Mouse (Mus musculus) limb, embryonic 15.5 days (tissue): ENCODE data around the gene Catsperg1. TPM values are rescaled to one million over a fixed set of nuclear protein-coding genes. Genes with fewer than 3 reads are reported as not detected.
A peak's percentile ranks its signal among the peaks of the same experiment; 100 is the strongest.
"Not testable (repeated sequence)": the region's sequence is repeated elsewhere in the genome, so short reads cannot be mapped to it uniquely, and the experiment has no call there.

ENCODE experiments used
- ATAC-seq: fragments of 200-750 bp; cut with Nextera tagmentation; 2 replicates; pipeline ENCODE4 v1.8.0; 2017; ENCODE audit warnings: low read depth, moderate TSS enrichment; ENCODE audit not compliant: insufficient number of reproducible peaks, low FRiP score, low TSS enrichment
- H3K27ac ChIP-seq: fragments of 300-500 bp; sonication (generic); 2 replicates; pipeline ENCODE4 v1.5.1; 2015; ENCODE audit warnings: moderate library complexity, mild to moderate bottlenecking, inconsistent platforms
- H3K27me3 ChIP-seq: fragments of 300-500 bp; sonication (generic); 2 replicates; pipeline ENCODE4 v1.6.1; 2015; ENCODE audit warnings: inconsistent platforms
- H3K36me3 ChIP-seq: fragments of 300-500 bp; sonication (generic); 2 replicates; pipeline ENCODE4 v1.6.1; 2015; ENCODE audit warnings: inconsistent platforms
- H3K4me1 ChIP-seq: fragments of 300-500 bp; sonication (generic); 2 replicates; pipeline ENCODE4 v1.6.1; 2015; ENCODE audit warnings: inconsistent platforms
- H3K4me2 ChIP-seq: fragments of 300-500 bp; sonication (generic); 2 replicates; pipeline ENCODE4 v1.6.1; 2015; ENCODE audit warnings: mild to moderate bottlenecking, inconsistent platforms
- H3K4me3 ChIP-seq: fragments of 300-500 bp; sonication (generic); 2 replicates; pipeline ENCODE4 v1.5.1; 2015; ENCODE audit warnings: mild to moderate bottlenecking, inconsistent platforms
- H3K9ac ChIP-seq: fragments of 300-500 bp; sonication (generic); 2 replicates; pipeline ENCODE4 v1.6.1; 2015; ENCODE audit warnings: inconsistent platforms
- H3K9me3 ChIP-seq: fragments of 300-500 bp; sonication (generic); 2 replicates; pipeline ENCODE4 v1.6.1; 2016; ENCODE audit warnings: inconsistent platforms
- WGBS: fragments of 180-500 bp; shearing (Covaris S2); methylation state at CpG from one replicate; pipeline ENCODE4 v1.1.7; 2015; 5-methylcytosine and 5-hydroxymethylcytosine counted together
- polyA plus RNA-seq: library from polyadenylated mRNA; unstranded; fragments of >200 nt; fragmentation: Nextera tagmentation; extraction: Ambion mirVana; gene quantifications from 2 replicates; pipeline ENCODE4 v1.2.1, GENCODE M21; 2015

The Catsperg1 gene
- polyA plus RNA-seq, 1 experiment from 2014 or later, result 1.2 TPM

- no peak overlapping the region for H3K4me2 ChIP-seq
- H3K36me3 ChIP-seq, result peaks cover 29% of the 10 kb centered on the region
- H3K4me1 ChIP-seq, result peaks cover 18% of the 10 kb centered on the region
- no peak for ATAC-seq
- peaks cover 14% of the 10 kb centered on the region; the same call in 1 of the 2 replicates for H3K27me3 ChIP-seq
- no peak overlapping the region for H3K9ac ChIP-seq
- H3K4me3 ChIP-seq, result no peak overlapping the region
- WGBS, result 81% methylated on average over 5 of the region's 5 CpGs
- no peaks in the 10 kb centered on the region for H3K9me3 ChIP-seq
- no peak overlapping the region for H3K27ac ChIP-seq
These were observed 32.2 kb upstream of the Catsperg1 start for GRCm38 (mm10) chr7:29246015-29246414.

- H3K4me3 ChIP-seq, result no peak overlapping the region
- peaks cover 20% of the 10 kb centered on the region for H3K4me1 ChIP-seq
- no peaks in the 10 kb centered on the region for H3K9me3 ChIP-seq
- H3K36me3 ChIP-seq, result peaks cover 29% of the 10 kb centered on the region
- H3K4me2 ChIP-seq, result no peak overlapping the region
- no peak for ATAC-seq
- peaks cover 14% of the 10 kb centered on the region; the same call in 1 of the 2 replicates for H3K27me3 ChIP-seq
- no peak overlapping the region for H3K27ac ChIP-seq
- H3K9ac ChIP-seq, result no peak overlapping the region
- 87% methylated on average over 7 of the region's 7 CpGs for WGBS
These were observed 31.0 kb upstream of the Catsperg1 start for GRCm38 (mm10) chr7:29244732-29245416.

- H3K27me3 ChIP-seq, result no peaks in the 10 kb centered on the region
- peak within 1 kb of the TSS; percentile 69 for H3K4me2 ChIP-seq
- no peaks in the 10 kb centered on the region for H3K36me3 ChIP-seq
- ATAC-seq, result peak; percentile 96
- H3K4me1 ChIP-seq, result peaks cover 16% of the 10 kb centered on the region
- peak within 1 kb of the TSS; percentile 96 for H3K27ac ChIP-seq
- under 1% methylated on average over 60 of the region's 60 CpGs for WGBS
- peak within 1 kb of the TSS; percentile 73 for H3K4me3 ChIP-seq
- no peaks in the 10 kb centered on the region for H3K9me3 ChIP-seq
- H3K9ac ChIP-seq, result peak within 1 kb of the TSS; percentile 64
These were observed 24.5 kb upstream of the Catsperg1 start, which contains the start of gene Yif1b for GRCm38 (mm10) chr7:29238019-29238967. Yif1b (plus strand) TSS chr7:29238329.

GRCm38 (mm10) chr7:29237596-29237995 lies 23.8 kb upstream of the Catsperg1 start:
- Histone ChIP-seq H3K4me2 (peak overlapping the region; percentile 69), H3K27ac (peak overlapping the region; percentile 96), H3K9ac (peak overlapping the region; percentile 35; the same call in 1 of the 2 replicates), H3K4me1 (peaks cover 16% of the 10 kb centered on the region), H3K4me3 (peak overlapping the region; percentile 73)
- H3K9me3 ChIP-seq, H3K27me3 ChIP-seq, H3K36me3 ChIP-seq, ATAC-seq: not testable (repeated sequence)
- 28% methylated on average over 6 of the region's 6 CpGs for WGBS

GRCm38 (mm10) chr7:29236593-29236992 lies 22.8 kb upstream of the Catsperg1 start:
- H3K27me3 ChIP-seq, result peaks cover 9% of the 10 kb centered on the region
- no peak overlapping the region for H3K4me2 ChIP-seq
- ATAC-seq, result no peak
- H3K27ac ChIP-seq, result no peak overlapping the region
- WGBS, result 74% methylated on average over 4 of the region's 4 CpGs
- no peak overlapping the region for H3K4me3 ChIP-seq
- no peaks in the 10 kb centered on the region for H3K9me3 ChIP-seq
- peaks cover 25% of the 10 kb centered on the region for H3K4me1 ChIP-seq
- H3K9ac ChIP-seq, result no peak overlapping the region
- no peaks in the 10 kb centered on the region for H3K36me3 ChIP-seq

- Histone ChIP-seq H3K4me1 (peaks cover 29% of the 10 kb centered on the region), H3K36me3 (no peaks in the 10 kb centered on the region), H3K27me3 (peaks cover 14% of the 10 kb centered on the region), H3K9me3 (no peaks in the 10 kb centered on the region), H3K4me3 (no peak overlapping the region), H3K27ac (no peak overlapping the region), H3K4me2 (no peak overlapping the region), H3K9ac (no peak overlapping the region)
- ATAC-seq, result no peak
- WGBS, result 75% methylated on average over 5 of the region's 5 CpGs
These were observed 20.8 kb upstream of the Catsperg1 start for GRCm38 (mm10) chr7:29234661-29235060.

- Histone ChIP-seq H3K27ac (no peak overlapping the region), H3K36me3 (no peaks in the 10 kb centered on the region), H3K9me3 (no peaks in the 10 kb centered on the region), H3K4me3 (no peak overlapping the region), H3K27me3 (peaks cover 14% of the 10 kb centered on the region), H3K4me1 (peaks cover 26% of the 10 kb centered on the region), H3K4me2 (no peak overlapping the region), H3K9ac (no peak overlapping the region)
- WGBS, result 50% methylated on average over 6 of the region's 6 CpGs
- no peak for ATAC-seq
These were observed 19.9 kb upstream of the Catsperg1 start for GRCm38 (mm10) chr7:29233745-29234144.

- peaks cover 22% of the 10 kb centered on the region for H3K4me1 ChIP-seq
- H3K36me3 ChIP-seq, result no peaks in the 10 kb centered on the region
- ATAC-seq, result peak; percentile 53; the same call in 1 of the 2 replicates
- H3K27ac ChIP-seq, result peak within 1 kb of the TSS; percentile 57; the same call in 1 of the 2 replicates
- peak within 1 kb of the TSS; percentile 71 for H3K9ac ChIP-seq
- H3K4me2 ChIP-seq, result peak within 1 kb of the TSS; percentile 96
- no peaks in the 10 kb centered on the region for H3K9me3 ChIP-seq
- peaks cover 14% of the 10 kb centered on the region for H3K27me3 ChIP-seq
- WGBS, result 2% methylated on average over 62 of the region's 62 CpGs
- peak within 1 kb of the TSS; percentile 71 for H3K4me3 ChIP-seq
These were observed 18.6 kb upstream of the Catsperg1 start, which contains the start of gene Kcnk6 for GRCm38 (mm10) chr7:29232247-29233013. Kcnk6 (minus strand) TSS chr7:29232515.

GRCm38 (mm10) chr7:29231517-29231916 lies 17.7 kb upstream of the Catsperg1 start:
- no peak overlapping the region for H3K9ac ChIP-seq
- H3K4me3 ChIP-seq, result peak overlapping the region; percentile 71
- peak overlapping the region; percentile 96 for H3K4me2 ChIP-seq
- no peak overlapping the region for H3K27ac ChIP-seq
- peaks cover 22% of the 10 kb centered on the region for H3K4me1 ChIP-seq
- no peaks in the 10 kb centered on the region for H3K9me3 ChIP-seq
- peaks cover 14% of the 10 kb centered on the region for H3K27me3 ChIP-seq
- no peaks in the 10 kb centered on the region for H3K36me3 ChIP-seq
- WGBS, result 46% methylated on average over 3 of the region's 3 CpGs
- ATAC-seq, result no peak

- no peak overlapping the region for H3K9ac ChIP-seq
- H3K4me1 ChIP-seq, result peaks cover 22% of the 10 kb centered on the region
- no peak overlapping the region for H3K4me3 ChIP-seq
- no peak for ATAC-seq
- 69% methylated on average over 3 of the region's 3 CpGs for WGBS
- H3K27me3 ChIP-seq, result peaks cover 14% of the 10 kb centered on the region
- peaks cover 1% of the 10 kb centered on the region; the same call in 1 of the 2 replicates for H3K36me3 ChIP-seq
- no peak overlapping the region for H3K27ac ChIP-seq
- no peak overlapping the region for H3K4me2 ChIP-seq
- no peaks in the 10 kb centered on the region for H3K9me3 ChIP-seq
These were observed 16.7 kb upstream of the Catsperg1 start for GRCm38 (mm10) chr7:29230560-29230959.

GRCm38 (mm10) chr7:29228202-29228601 lies 14.4 kb upstream of the Catsperg1 start:
- no peak overlapping the region for H3K4me2 ChIP-seq
- WGBS, result 69% methylated on average over 4 of the region's 4 CpGs
- no peak for ATAC-seq

More at GRCm38 (mm10) chr7:29228202-29228601, 14.4 kb upstream of the Catsperg1 start:
- peaks cover 14% of the 10 kb centered on the region for H3K27me3 ChIP-seq
- no peaks in the 10 kb centered on the region for H3K9me3 ChIP-seq
- H3K4me3 ChIP-seq, result no peak overlapping the region
- H3K4me1 ChIP-seq, result peaks cover 27% of the 10 kb centered on the region
- H3K36me3 ChIP-seq, result peaks cover 19% of the 10 kb centered on the region
- H3K9ac ChIP-seq, result no peak overlapping the region
- H3K27ac ChIP-seq, result no peak overlapping the region
